In the genomic region with DNA sequence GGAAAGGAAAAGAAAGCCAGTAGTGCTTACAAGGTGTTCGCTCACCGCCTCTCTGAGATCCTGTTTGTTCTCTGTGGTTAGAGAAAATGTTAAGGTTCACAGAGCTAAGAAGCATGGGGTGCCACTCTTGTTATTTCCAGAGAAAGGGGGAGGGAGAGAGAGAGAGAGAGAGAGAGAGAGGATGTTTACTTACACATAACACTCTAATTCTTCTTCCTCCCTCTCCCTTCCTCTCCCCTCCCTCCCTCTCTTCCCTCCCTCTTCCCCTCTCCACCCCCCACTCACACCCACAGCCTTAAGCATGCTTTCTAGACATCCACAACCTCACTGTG, we compare ENCODE assay signal across 13 mouse cellular contexts. TPM values are rescaled to one million over a fixed set of nuclear protein-coding genes. Genes with fewer than 3 reads are reported as not detected.
DNase-seq lines count a peak whose midpoint lies in the region; ATAC-seq lines count a peak whose summit lies in the region.
"Had no signal": no experiment of that assay in that cellular context is flagged by ENCODE, and none has a peak within 500 bp of the region (broad histone marks: within the 10 kb centered on the region; RNA-seq: fewer than 3 reads in every experiment).

No protein-coding gene starts in this region.

- intact Hi-C loops in heart, postnatal 25 days (cut with DNase I) = loop anchor here (5.0 kb wide), 3 partner anchors 55 to 100 kb away; no protein-coding TSS in a partner anchor
- intact Hi-C loops in left cerebral cortex, postnatal 25 days (cut with DNase I) = loop anchor here (2.0 to 5.0 kb wide), 3 partner anchors 69 to 115 kb away; no protein-coding TSS in a partner anchor

- H3K4me2 ChIP-seq in heart, embryonic 16.5 days (ENCODE audit: low read depth, low read length) = no peak overlapping the region
- H3K4me2 ChIP-seq in lung, embryonic 16.5 days (ENCODE audit: low read depth, low read length) = no peak overlapping the region

- H3K27me3 ChIP-seq in heart, embryonic 16.5 days (ENCODE audit: control insufficient read depth, insufficient read depth, low read length) = no peaks in the 10 kb centered on the region
- H3K27me3 ChIP-seq in lung, embryonic 16.5 days (ENCODE audit: control insufficient read depth, insufficient read depth, low read depth, low read length) = no peaks in the 10 kb centered on the region
- H3K27me3 ChIP-seq: CH12.LX had no signal

- peaks cover 39% of the 10 kb centered on the region for H3K4me1 ChIP-seq in heart, embryonic 16.5 days (ENCODE audit: control insufficient read depth, insufficient read depth, low read length)
- H3K4me1 ChIP-seq in lung, embryonic 16.5 days (replicated peaks; ENCODE audit: control insufficient read depth, insufficient read depth, low read length) = peaks cover 28% of the 10 kb centered on the region

- WGBS in heart, embryonic 16.5 days = 53% methylated on average over 2 of the region's 2 CpGs
- WGBS in lung, embryonic 16.5 days = 53% methylated on average over 2 of the region's 2 CpGs

- no peaks in the 10 kb centered on the region for H3K36me3 ChIP-seq in heart, embryonic 16.5 days (ENCODE audit: control insufficient read depth, insufficient read depth)
- H3K36me3 ChIP-seq in lung, embryonic 16.5 days (ENCODE audit: control insufficient read depth, insufficient read depth, low read length) = no peaks in the 10 kb centered on the region

- H3K4me3 ChIP-seq in heart, embryonic 16.5 days (ENCODE audit: low read length) = no peak overlapping the region
- H3K4me3 ChIP-seq in lung, embryonic 16.5 days (ENCODE audit: low read length) = no peak overlapping the region
- H3K4me3 ChIP-seq: left cerebral cortex, adult 2 months had no signal

- H3K27ac ChIP-seq in heart, embryonic 16.5 days (ENCODE audit: low read length) = peak overlapping the region; percentile 71
- peak overlapping the region; percentile 60; the same call in 1 of the 2 replicates for H3K27ac ChIP-seq in lung, embryonic 16.5 days (ENCODE audit: low read length)
- H3K27ac ChIP-seq: left cerebral cortex, adult 2 months had no signal

- H3K9ac ChIP-seq in heart, embryonic 16.5 days (ENCODE audit: low read length) = no peak overlapping the region; the same call in 1 of the 2 replicates
- H3K9ac ChIP-seq in lung, embryonic 16.5 days (ENCODE audit: low read length) = no peak overlapping the region

- H3K9me3 ChIP-seq in heart, embryonic 16.5 days (replicated peaks; ENCODE audit: control insufficient read depth, low read length) = no peaks in the 10 kb centered on the region
- H3K9me3 ChIP-seq in lung, embryonic 16.5 days (ENCODE audit: control insufficient read depth, low read length) = no peaks in the 10 kb centered on the region

- ATAC-seq in heart, embryonic 16.5 days (replicated peaks; ENCODE audit: extremely low read depth, insufficient read depth, low FRiP score) = no peak
- no peak for ATAC-seq in lung, embryonic 16.5 days (ENCODE audit: low read depth)
- peak; percentile 55 for ATAC-seq in CD4-positive, CD25-positive, alpha-beta regulatory T cell, adult 4 months

- DNase-seq in heart, postnatal 25 days (ENCODE audit: low spot score) = no peak
- DNase-seq in lung, postnatal 14 days = no peak
- DNase-seq in induced T-regulatory cell, adult 2 months (ENCODE audit: low read depth) = peak; percentile 87
- DNase-seq in frontal cortex, postnatal 25 days (ENCODE audit: low spot score in 2 of 2) = no peak
- no peak for DNase-seq in left cerebral cortex, postnatal 25 days (ENCODE audit: low spot score in 2 of 2)
- DNase-seq: adrenal gland, postnatal 14 days; cerebellum, adult 11 months; kidney, adult 9 months had no signal

RNA-seq across cellular contexts. Expression of a gene that starts 35.8 kb away (rescaled TPM):
- 17.3 and 17.8 TPM in 2 replicates for polyA plus RNA-seq in heart, embryonic 16.5 days (2015; fragmentation: Nextera tagmentation; extraction: Ambion mirVana)
- 1 to 10 TPM; 5.3 to 7.2 TPM for total RNA-seq in heart, postnatal 25 days (2021)
- polyA plus RNA-seq in lung, embryonic 16.5 days (2015; fragmentation: Nextera tagmentation; extraction: Ambion mirVana) = 4.3 and 5.0 TPM in 2 replicates
- polyA plus RNA-seq in CD4-positive, CD25-positive, alpha-beta regulatory T cell, adult 4 months (2017; shearing (Covaris generic)) = 100 to 1,000 TPM; 228 to 281 TPM
- 10 to 100 TPM; 65.7 to 68.9 TPM for total RNA-seq in left cerebral cortex, postnatal 25 days (2021)

Comparison
In these comparisons a context has a peak if more than half of its experiments do, and no peak if none do; other contexts are left out.
1. RNA of a gene that starts 35.8 kb away (polyA plus RNA-seq): 228 to 281 TPM in CD4-positive, CD25-positive, alpha-beta regulatory T cell, adult 4 months; 17.3 to 17.8 TPM in heart, embryonic 16.5 days and 4.3 to 5.0 TPM in lung, embryonic 16.5 days; every median in the first group is over 10 times any median in the second.